Mouse (Mus musculus) cerebellum, adult 11-12 months (tissue): ENCODE measurements around the gene Gm10778.

ENCODE experiments used
- DNase-seq: peaks from one replicate; pipeline ENCODE4 v3.0.0; 2022

The Gm10778 gene

GRCm38 (mm10) chr10:81648803-81649775, at the start of gene Gm10778:
Gm10778 (plus strand) TSS chr10:81649059.
- DNase-seq, result peak; percentile 87

DNA sequence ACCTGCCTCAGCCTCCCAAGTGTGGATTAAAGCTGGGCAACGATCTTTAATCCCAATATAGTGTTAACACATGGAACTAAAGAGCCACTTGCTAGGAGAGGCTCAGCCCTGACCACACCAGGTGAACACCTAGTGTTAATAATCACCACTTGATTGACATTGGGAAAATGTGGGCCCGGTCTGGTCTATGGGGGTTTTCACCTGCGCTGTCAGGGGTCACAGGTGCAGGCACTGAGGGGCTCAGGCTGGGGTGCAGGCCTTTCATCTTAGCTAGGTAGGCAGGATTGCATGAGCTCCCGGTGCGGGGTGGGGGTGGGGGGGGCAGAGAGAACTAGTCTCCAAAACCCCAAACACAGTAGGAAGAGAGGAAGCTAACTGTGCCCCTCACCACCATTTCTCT, 49.2 kb upstream of the Gm10778 start:
- DNase-seq, result peak; percentile 54

GRCm38 (mm10) chr10:81600096-81600495, 48.8 kb upstream of the Gm10778 start:
- DNase-seq, result peak; percentile 62

- DNase-seq, result peak; percentile 95
Measured at GRCm38 (mm10) chr10:81600738-81601203, 48.1 kb upstream of the Gm10778 start, which contains the start of gene Tle6. Tle6 (minus strand) TSS chr10:81601073.

DNA sequence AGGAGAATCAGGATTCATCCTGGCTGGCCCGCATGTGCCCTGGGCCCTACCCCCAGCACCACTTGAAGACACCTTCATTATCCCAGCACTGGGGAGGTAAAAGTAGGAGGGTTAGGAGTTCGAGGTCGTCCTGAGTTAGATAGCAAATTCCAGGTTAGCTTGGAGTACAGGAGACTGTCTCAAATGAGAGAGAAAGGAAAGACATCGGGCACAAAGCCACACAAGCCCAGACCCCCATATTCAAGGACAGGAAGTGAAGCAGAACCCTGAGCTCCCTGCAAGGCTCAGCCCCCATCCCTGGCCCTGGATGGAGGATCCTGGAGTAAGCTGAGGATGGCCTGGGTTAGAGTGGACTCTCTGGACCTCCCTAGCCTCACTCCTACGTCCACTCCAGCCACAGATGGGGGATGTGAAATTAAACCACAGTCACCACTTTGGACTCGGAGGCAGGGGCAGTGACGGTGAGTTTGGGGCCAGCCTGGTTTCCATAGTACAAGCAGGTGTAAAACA, 47.4 kb upstream of the Gm10778 start:
- peak; percentile 62 for DNase-seq

GRCm38 (mm10) chr10:81602741-81603151, 46.1 kb upstream of the Gm10778 start:
- DNase-seq, result peak; percentile 70

- DNase-seq, result peak; percentile 69
Measured at GRCm38 (mm10) chr10:81604019-81604967, 44.6 kb upstream of the Gm10778 start.

- DNase-seq, result peak; percentile 86
Measured at GRCm38 (mm10) chr10:81604968-81605665, 43.7 kb upstream of the Gm10778 start.

DNA sequence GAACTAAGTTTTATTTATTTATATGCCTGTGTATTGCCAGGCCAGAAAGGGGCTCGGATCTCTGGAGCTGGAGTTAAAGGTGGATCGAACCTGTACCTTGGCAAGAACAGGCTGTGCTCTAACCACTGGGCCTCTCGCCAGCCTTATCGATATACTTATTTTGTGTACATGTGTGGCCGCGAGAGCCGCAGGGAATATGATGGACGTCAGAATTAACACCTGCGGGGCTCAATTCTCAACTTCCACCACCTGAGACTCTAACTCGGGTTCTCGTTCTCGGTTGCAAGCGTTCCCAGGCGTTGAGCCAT, 43.2 kb upstream of the Gm10778 start:
- no peak for DNase-seq

GRCm38 (mm10) chr10:81605974-81606751, 42.7 kb upstream of the Gm10778 start, which contains the start of gene BC025920:
BC025920 (plus strand) TSS chr10:81606270.
- DNase-seq, result peak; percentile 96

GRCm38 (mm10) chr10:81608308-81608707, 40.6 kb upstream of the Gm10778 start:
- peak; percentile 44 for DNase-seq

GRCm38 (mm10) chr10:81612779-81613178, 36.1 kb upstream of the Gm10778 start:
- no peak for DNase-seq

- DNase-seq, result no peak
Measured at GRCm38 (mm10) chr10:81615486-81615885, 33.4 kb upstream of the Gm10778 start.

- no peak for DNase-seq
Measured at GRCm38 (mm10) chr10:81619976-81620375, 28.9 kb upstream of the Gm10778 start.

DNA sequence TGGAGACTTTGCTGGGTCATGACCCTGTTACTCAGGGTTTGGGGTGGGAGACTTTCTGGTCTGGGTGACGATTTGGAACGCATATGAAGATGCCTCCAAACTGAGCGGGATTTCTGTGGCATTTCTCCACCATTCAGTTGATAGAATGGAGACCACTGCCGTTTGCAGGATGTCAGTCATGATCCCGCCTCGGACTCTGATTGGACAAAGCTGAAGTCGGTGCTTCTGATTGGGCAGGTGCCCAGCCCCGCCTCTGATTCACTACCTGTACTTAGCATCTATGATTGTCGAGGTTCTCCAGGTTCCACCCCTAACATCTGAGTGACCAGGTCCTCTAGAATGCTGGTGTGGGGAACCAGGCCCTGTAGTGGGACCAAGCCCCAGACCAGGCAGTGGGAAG, 28.1 kb upstream of the Gm10778 start:
- DNase-seq, result no peak

- DNase-seq, result no peak
Measured at GRCm38 (mm10) chr10:81623441-81623840, 25.4 kb upstream of the Gm10778 start.

- DNase-seq, result peak; percentile 70
Measured at GRCm38 (mm10) chr10:81626101-81626993, 22.5 kb upstream of the Gm10778 start.

GRCm38 (mm10) chr10:81626994-81627835, 21.6 kb upstream of the Gm10778 start, which contains the start of gene Sirt6:
Sirt6 (minus strand) TSS chr10:81627797.
- peak; percentile 98 for DNase-seq

DNA sequence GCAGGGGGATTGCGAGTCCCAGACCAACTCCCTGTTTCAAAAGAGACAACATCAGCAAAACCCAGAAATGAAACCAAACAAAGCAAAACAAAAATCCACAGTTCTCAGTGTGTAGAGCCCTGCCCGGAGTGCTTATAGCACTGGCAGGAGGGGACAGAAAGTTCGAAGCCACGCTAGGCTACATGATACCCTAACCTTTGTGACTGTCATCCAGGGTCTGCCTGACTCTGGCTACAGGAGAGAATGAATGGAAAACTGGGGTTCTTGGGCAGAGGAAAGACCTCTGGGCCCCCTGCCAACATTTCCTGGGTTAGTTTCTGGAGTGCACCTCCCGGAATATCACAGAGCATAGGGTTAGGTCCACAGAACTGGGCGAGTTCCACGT, 21.0 kb upstream of the Gm10778 start:
- peak; percentile 75 for DNase-seq
